ENCODE assay signal across 8 mouse cellular contexts in the genomic region with DNA sequence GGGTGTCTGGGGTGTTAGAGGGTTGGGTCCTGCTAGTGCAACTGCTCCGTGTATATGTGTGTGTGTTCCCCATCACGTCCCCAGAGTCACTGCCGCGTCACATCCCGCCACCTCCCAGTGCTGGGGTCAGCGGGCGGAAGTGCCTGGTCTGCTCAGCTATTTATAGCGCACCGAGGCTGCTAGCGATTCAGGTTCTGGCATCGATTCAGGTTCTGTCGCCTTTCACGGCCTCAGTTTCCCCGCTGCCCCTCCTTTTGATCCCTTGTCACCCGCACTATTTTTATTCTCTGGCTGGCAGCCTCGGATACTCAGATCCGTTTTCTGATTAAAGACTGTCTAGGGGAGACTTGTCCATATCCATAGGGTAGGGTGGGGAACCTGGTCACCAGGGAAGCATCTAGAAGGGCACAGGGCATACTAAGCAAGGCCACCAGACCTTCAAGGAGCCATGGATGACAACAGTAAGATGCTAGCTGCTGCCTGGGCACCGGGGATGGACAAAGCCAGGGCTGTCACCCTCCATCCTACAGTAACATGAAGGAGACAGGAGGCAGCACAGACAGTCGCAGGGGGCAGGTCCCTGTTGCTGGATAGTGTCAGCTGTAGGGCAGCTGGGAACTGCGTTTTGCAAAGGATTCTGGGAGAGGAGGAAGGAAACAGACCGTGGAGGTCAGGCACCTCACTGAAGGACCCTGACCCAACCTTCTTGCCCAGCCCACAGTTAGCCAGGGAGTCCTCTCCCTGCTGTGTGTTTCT. TPM values are rescaled to one million over a fixed set of nuclear protein-coding genes. Genes with fewer than 3 reads are reported as not detected.
DNase-seq lines count a peak whose midpoint lies in the region; ATAC-seq and TF ChIP-seq lines count a peak whose summit lies in the region.

No protein-coding gene starts in this region.

- peak; percentile 36 for DNase-seq in kidney, adult 2 months
- no peak for DNase-seq in kidney, adult 9 months
- DNase-seq in forebrain, embryonic 10.5 days (ENCODE audit: extremely low spot score, low spot score), result peak; percentile 18
- DNase-seq in hindbrain, postnatal 0 days (ENCODE audit: low spot score), result peak; percentile 49
- peak; percentile 36 for DNase-seq in thymus, adult 2 months
- no peak for DNase-seq in gastrocnemius, postnatal 25 days

- H3K79me2 ChIP-seq in macrophage (ENCODE audit: inconsistent target), result no peaks in the 10 kb centered on the region

- no peaks in the 10 kb centered on the region for H3K9me3 ChIP-seq in ES-Bruce4 (replicated peaks; ENCODE audit: control insufficient read depth, insufficient read depth, low read length, poor library complexity, severe bottlenecking)
- no peaks in the 10 kb centered on the region for H3K9me3 ChIP-seq in forebrain, embryonic 10.5 days
- H3K9me3 ChIP-seq in hindbrain, postnatal 0 days (ENCODE audit: low read length), result no peaks in the 10 kb centered on the region

- TF ChIP-seq CTCF in kidney, adult 2 months (conservative IDR thresholded peaks at IDR 0.05; ENCODE audit: insufficient read depth, insufficient read length, low read depth, low read length), result no peak
- no peak for TF ChIP-seq CTCF in ES-Bruce4 (IDR thresholded peaks at IDR 0.05; ENCODE audit: low read depth, low read length)
- TF ChIP-seq CTCF in hindbrain, postnatal 0 days (IDR thresholded peaks at IDR 0.05; ENCODE audit: low read depth), result no peak
- no peak for TF ChIP-seq CTCF in thymus, adult 2 months (IDR thresholded peaks at IDR 0.05; ENCODE audit: borderline replicate concordance, control insufficient read depth, extremely low read depth, insufficient read depth, low read length, poor library complexity)

- H3K27ac ChIP-seq in kidney, adult 2 months (ENCODE audit: insufficient read depth, low read depth, low read length), result no peak overlapping the region
- H3K27ac ChIP-seq in ES-Bruce4 (ENCODE audit: insufficient read depth, low read length) (no peak overlapping the region), macrophage (peak overlapping the region; percentile 81)
- peak overlapping the region; percentile 72 for H3K27ac ChIP-seq in forebrain, embryonic 10.5 days
- H3K27ac ChIP-seq in hindbrain, postnatal 0 days, result no peak overlapping the region
- no peak overlapping the region for H3K27ac ChIP-seq in thymus, adult 2 months (ENCODE audit: control insufficient read depth, insufficient read depth, low read length)

- H3K4me1 ChIP-seq in kidney, adult 2 months (ENCODE audit: control insufficient read depth, insufficient read depth, low read length), result no peaks in the 10 kb centered on the region
- H3K4me1 ChIP-seq in ES-Bruce4 (ENCODE audit: control insufficient read depth, insufficient read depth, low read length), result peaks cover 15% of the 10 kb centered on the region
- H3K4me1 ChIP-seq in forebrain, embryonic 10.5 days, result peaks cover 68% of the 10 kb centered on the region
- H3K4me1 ChIP-seq in hindbrain, postnatal 0 days (ENCODE audit: insufficient read depth, low read length), result peaks cover 33% of the 10 kb centered on the region
- H3K4me1 ChIP-seq in thymus, adult 2 months (replicated peaks; ENCODE audit: control insufficient read depth, insufficient read depth, low read length), result peaks cover 38% of the 10 kb centered on the region

- TF ChIP-seq EP300 in ES-Bruce4 (IDR thresholded peaks at IDR 0.05; ENCODE audit: insufficient read depth, low read depth, low read length), result no peak

- H3K36me3 ChIP-seq in kidney, adult 2 months (ENCODE audit: control insufficient read depth, insufficient read depth, low read length), result no peaks in the 10 kb centered on the region
- H3K36me3 ChIP-seq in ES-Bruce4 (ENCODE audit: control insufficient read depth, insufficient read depth, low read length, poor library complexity, severe bottlenecking), result no peaks in the 10 kb centered on the region
- no peaks in the 10 kb centered on the region for H3K36me3 ChIP-seq in forebrain, embryonic 10.5 days (replicated peaks)
- peaks cover 4% of the 10 kb centered on the region; the same call in 1 of the 2 replicates for H3K36me3 ChIP-seq in hindbrain, postnatal 0 days (ENCODE audit: insufficient read depth, low read length)
- no peaks in the 10 kb centered on the region for H3K36me3 ChIP-seq in macrophage (ENCODE audit: inconsistent target)
- no peaks in the 10 kb centered on the region for H3K36me3 ChIP-seq in thymus, adult 2 months (ENCODE audit: control insufficient read depth, insufficient read depth, low read length)

- peak overlapping the region; percentile 20; the same call in 1 of the 2 replicates for H3K9ac ChIP-seq in ES-Bruce4 (ENCODE audit: low read depth, poor library complexity, severe bottlenecking)
- 0 out of 2 replicates have a peak overlapping the region, but pooled peaks have one; percentile 2 for H3K9ac ChIP-seq in hindbrain, postnatal 0 days (replicated peaks; ENCODE audit: low read length)

- no peaks in the 10 kb centered on the region for H3K27me3 ChIP-seq in kidney, adult 2 months (replicated peaks; ENCODE audit: control insufficient read depth, insufficient read depth, low read length)
- H3K27me3 ChIP-seq in ES-Bruce4 (ENCODE audit: control insufficient read depth, insufficient read depth, low read length, poor library complexity, severe bottlenecking), result no peaks in the 10 kb centered on the region
- H3K27me3 ChIP-seq in forebrain, embryonic 10.5 days (ENCODE audit: poor library complexity, severe bottlenecking), result peaks cover 83% of the 10 kb centered on the region
- no peaks in the 10 kb centered on the region for H3K27me3 ChIP-seq in hindbrain, postnatal 0 days (ENCODE audit: insufficient read depth, low read length)
- H3K27me3 ChIP-seq in thymus, adult 2 months (ENCODE audit: control insufficient read depth, insufficient read depth, low read length), result no peaks in the 10 kb centered on the region; the same call in 1 of the 2 replicates

- no peak for ATAC-seq in hindbrain, postnatal 0 days

- H3K4me3 ChIP-seq in kidney, adult 2 months (ENCODE audit: insufficient read depth, low read depth, low read length), result no peak overlapping the region
- H3K4me3 ChIP-seq in ES-Bruce4 (ENCODE audit: low read depth, low read length), result peak overlapping the region; percentile 26; the same call in 1 of the 2 replicates
- H3K4me3 ChIP-seq in forebrain, embryonic 10.5 days, result peak overlapping the region; percentile 18
- H3K4me3 ChIP-seq in hindbrain, postnatal 0 days (ENCODE audit: low read length), result peak overlapping the region; percentile 6; the same call in 1 of the 2 replicates
- peak overlapping the region; percentile 17 for H3K4me3 ChIP-seq in macrophage (ENCODE audit: inconsistent target)
- no peak overlapping the region for H3K4me3 ChIP-seq in thymus, adult 2 months (ENCODE audit: control insufficient read depth, insufficient read depth, low read length)

- H3K4me2 ChIP-seq in hindbrain, postnatal 0 days (ENCODE audit: low read depth, low read length), result peak overlapping the region; percentile 39

- 3% methylated on average over 21 of the region's 21 CpGs for WGBS in kidney, adult 2 months
- WGBS in forebrain, embryonic 10.5 days, result 4% methylated on average over 21 of the region's 21 CpGs
- WGBS in hindbrain, postnatal 0 days, result 4% methylated on average over 21 of the region's 21 CpGs
- 3% methylated on average over 21 of the region's 21 CpGs for WGBS in macrophage (ENCODE audit: missing documents)
- 3% methylated on average over 21 of the region's 21 CpGs for WGBS in thymus, adult 2 months

- TF ChIP-seq POLR2A in kidney, adult 2 months (IDR thresholded peaks at IDR 0.05; ENCODE audit: low read depth, low read length), result no peak
- TF ChIP-seq POLR2A in ES-Bruce4 (IDR thresholded peaks at IDR 0.05; ENCODE audit: insufficient read depth, low read length), result no peak
- no peak for TF ChIP-seq POLR2A in thymus, adult 2 months (IDR thresholded peaks at IDR 0.05; ENCODE audit: control insufficient read depth, extremely low read depth, insufficient read depth, low read length, poor library complexity)

RNA-seq across cellular contexts. Expression of a gene that starts 3.2 kb away (rescaled TPM):
- polyA plus RNA-seq in kidney, adult 2 months (2012; rRNA removed), result 1.3 and 2.1 TPM in 2 replicates
- polyA plus RNA-seq in ES-Bruce4 (2011; ENCODE audit: insufficient read depth, insufficient read length, low read depth, missing spikeins) (3.8 and 6.3 TPM in 2 replicates), macrophage (2018) (0.98 to 1.4 TPM (median 1.4 TPM) in 3 replicates)
- 2.9 and 3.3 TPM in 2 replicates for polyA plus RNA-seq in forebrain, embryonic 10.5 days (2016; fragmentation: Nextera tagmentation; extraction: Ambion mirVana)
- 81.4 and 89.1 TPM in 2 replicates for total RNA-seq in hindbrain, postnatal 0 days (2014; rRNA removed)
- 16.8 and 16.9 TPM in 2 replicates for polyA plus RNA-seq in hindbrain, postnatal 0 days (2015; fragmentation: Nextera tagmentation; extraction: Ambion mirVana)
- 10 to 100 TPM in 9 of 26 experiments, 1 to 10 TPM in 17; 4.0 to 18.7 (median 8.1) TPM for total RNA-seq in macrophage (2018; cell fraction: chromatin; rRNA removed)
- 1 to 10 TPM in 12 of 26 experiments, under 1 TPM in 14; 0.41 to 1.9 (median 0.99) TPM for total RNA-seq in macrophage (2018; cell fraction: cytosol; rRNA removed)
- total RNA-seq in macrophage (2018; cell fraction: nucleus; rRNA removed), result 1 to 10 TPM; 1.2 to 9.0 (median 3.7) TPM
- polyA plus RNA-seq in thymus, adult 2 months (2012; rRNA removed), result 1.6 and 2.0 TPM in 2 replicates
- under 1 TPM in 1 of 2 experiments, not detected in 1; 0.29 TPM for total RNA-seq in gastrocnemius, postnatal 25 days (2021)

RNA-seq across cellular contexts. Expression of a gene that starts 7.7 kb away (rescaled TPM):
- 15.1 and 16.5 TPM in 2 replicates for polyA plus RNA-seq in kidney, adult 2 months (2012; rRNA removed)
- polyA plus RNA-seq in ES-Bruce4 (2011; ENCODE audit: insufficient read depth, insufficient read length, low read depth, missing spikeins) (8.0 and 9.7 TPM in 2 replicates), macrophage (2018) (10.8 to 16.4 TPM (median 11.3 TPM) in 3 replicates)
- polyA plus RNA-seq in forebrain, embryonic 10.5 days (2016; fragmentation: Nextera tagmentation; extraction: Ambion mirVana), result 2.5 and 3.0 TPM in 2 replicates
- 14.8 and 15.3 TPM in 2 replicates for total RNA-seq in hindbrain, postnatal 0 days (2014; rRNA removed)
- 7.3 and 7.4 TPM in 2 replicates for polyA plus RNA-seq in hindbrain, postnatal 0 days (2015; fragmentation: Nextera tagmentation; extraction: Ambion mirVana)
- total RNA-seq in macrophage (2018; cell fraction: chromatin; rRNA removed), result 100 to 1,000 TPM in 9 of 26 experiments, 10 to 100 TPM in 17; 25.5 to 167 (median 88.0) TPM
- 10 to 100 TPM; 13.3 to 32.3 (median 20.1) TPM for total RNA-seq in macrophage (2018; cell fraction: cytosol; rRNA removed)
- 10 to 100 TPM; 20.0 to 60.6 (median 43.9) TPM for total RNA-seq in macrophage (2018; cell fraction: nucleus; rRNA removed)
- polyA plus RNA-seq in thymus, adult 2 months (2012; rRNA removed), result 68.0 and 77.5 TPM in 2 replicates
- total RNA-seq in gastrocnemius, postnatal 25 days (2021), result 1 to 10 TPM; 1.9 to 3.0 TPM

RNA-seq across cellular contexts. Expression of a gene that starts 20.6 kb away (rescaled TPM):
- polyA plus RNA-seq in kidney, adult 2 months (2012; rRNA removed), result 14.5 and 17.8 TPM in 2 replicates
- polyA plus RNA-seq in ES-Bruce4 (2011; ENCODE audit: insufficient read depth, insufficient read length, low read depth, missing spikeins) (1.3 and 3.7 TPM in 2 replicates), macrophage (2018) (0.64 to 0.95 TPM (median 0.93 TPM) in 3 replicates)
- 0.26 TPM in 1 of 2 replicates, not detected in the other for polyA plus RNA-seq in forebrain, embryonic 10.5 days (2016; fragmentation: Nextera tagmentation; extraction: Ambion mirVana)
- total RNA-seq in hindbrain, postnatal 0 days (2014; rRNA removed), result not detected in 2 replicates
- 1.7 and 3.4 TPM in 2 replicates for polyA plus RNA-seq in hindbrain, postnatal 0 days (2015; fragmentation: Nextera tagmentation; extraction: Ambion mirVana)
- 10 to 100 TPM in 13 of 26 experiments, 1 to 10 TPM in 11, not detected in 2; 1.6 to 26.2 (median 11.1) TPM for total RNA-seq in macrophage (2018; cell fraction: chromatin; rRNA removed)
- total RNA-seq in macrophage (2018; cell fraction: cytosol; rRNA removed), result 1 to 10 TPM in 25 of 26 experiments, under 1 TPM in 1; 0.52 to 4.9 (median 2.7) TPM
- 10 to 100 TPM in 13 of 26 experiments, 1 to 10 TPM in 12, not detected in 1; 2.2 to 17.4 (median 10.0) TPM for total RNA-seq in macrophage (2018; cell fraction: nucleus; rRNA removed)
- 42.6 and 56.8 TPM in 2 replicates for polyA plus RNA-seq in thymus, adult 2 months (2012; rRNA removed)
- total RNA-seq in gastrocnemius, postnatal 25 days (2021), result 1 to 10 TPM in 1 of 2 experiments, under 1 TPM in 1; 0.49 to 2.7 TPM

RNA-seq across cellular contexts. Expression of a gene that starts 33.2 kb away (rescaled TPM):
- polyA plus RNA-seq in kidney, adult 2 months (2012; rRNA removed), result 5.5 and 5.9 TPM in 2 replicates
- polyA plus RNA-seq in ES-Bruce4 (2011; ENCODE audit: insufficient read depth, insufficient read length, low read depth, missing spikeins) (1.8 and 2.0 TPM in 2 replicates), macrophage (2018) (13.1 to 16.5 TPM (median 14.2 TPM) in 3 replicates)
- 0.41 and 0.69 TPM in 2 replicates for polyA plus RNA-seq in forebrain, embryonic 10.5 days (2016; fragmentation: Nextera tagmentation; extraction: Ambion mirVana)
- 0.42 and 0.50 TPM in 2 replicates for total RNA-seq in hindbrain, postnatal 0 days (2014; rRNA removed)
- polyA plus RNA-seq in hindbrain, postnatal 0 days (2015; fragmentation: Nextera tagmentation; extraction: Ambion mirVana), result 0.52 and 0.60 TPM in 2 replicates
- total RNA-seq in macrophage (2018; cell fraction: chromatin; rRNA removed), result 1 to 10 TPM in 19 of 26 experiments, under 1 TPM in 7; 0.61 to 8.4 (median 2.5) TPM
- total RNA-seq in macrophage (2018; cell fraction: cytosol; rRNA removed), result 10 to 100 TPM in 21 of 26 experiments, 1 to 10 TPM in 5; 7.2 to 23.9 (median 12.5) TPM
- total RNA-seq in macrophage (2018; cell fraction: nucleus; rRNA removed), result 10 to 100 TPM in 19 of 26 experiments, 1 to 10 TPM in 7; 5.3 to 26.2 (median 11.7) TPM
- 6.3 and 6.9 TPM in 2 replicates for polyA plus RNA-seq in thymus, adult 2 months (2012; rRNA removed)
- 1 to 10 TPM; 1.5 to 3.8 TPM for total RNA-seq in gastrocnemius, postnatal 25 days (2021)

RNA-seq across cellular contexts. Expression of a gene that starts 57.1 kb away (rescaled TPM):
- 4.2 and 9.5 TPM in 2 replicates for polyA plus RNA-seq in kidney, adult 2 months (2012; rRNA removed)
- polyA plus RNA-seq in ES-Bruce4 (2011; ENCODE audit: insufficient read depth, insufficient read length, low read depth, missing spikeins) (8.7 and 8.8 TPM in 2 replicates), macrophage (2018) (5.0 to 6.2 TPM (median 5.8 TPM) in 3 replicates)
- polyA plus RNA-seq in forebrain, embryonic 10.5 days (2016; fragmentation: Nextera tagmentation; extraction: Ambion mirVana), result 12.6 and 13.2 TPM in 2 replicates
- total RNA-seq in hindbrain, postnatal 0 days (2014; rRNA removed), result 84.2 and 99.0 TPM in 2 replicates
- 62.2 and 65.8 TPM in 2 replicates for polyA plus RNA-seq in hindbrain, postnatal 0 days (2015; fragmentation: Nextera tagmentation; extraction: Ambion mirVana)
- total RNA-seq in macrophage (2018; cell fraction: chromatin; rRNA removed), result 10 to 100 TPM; 13.6 to 90.1 (median 57.2) TPM
- 10 to 100 TPM in 13 of 26 experiments, 1 to 10 TPM in 13; 7.6 to 13.2 (median 10.2) TPM for total RNA-seq in macrophage (2018; cell fraction: cytosol; rRNA removed)
- total RNA-seq in macrophage (2018; cell fraction: nucleus; rRNA removed), result 10 to 100 TPM in 24 of 26 experiments, 1 to 10 TPM in 2; 7.8 to 36.0 (median 18.9) TPM
- polyA plus RNA-seq in thymus, adult 2 months (2012; rRNA removed), result 767 and 809 TPM in 2 replicates
- not detected for total RNA-seq in gastrocnemius, postnatal 25 days (2021)

Comparison
In these comparisons a context has a peak if more than half of its experiments do, and no peak if none do; other contexts are left out.
1. DNase-seq: peak in kidney, adult 2 months (single experiment), forebrain, embryonic 10.5 days (single experiment), hindbrain, postnatal 0 days (single experiment) and thymus, adult 2 months (single experiment); none in kidney, adult 9 months (single experiment) and gastrocnemius, postnatal 25 days (single experiment).
2. H3K27ac ChIP-seq: peak in forebrain, embryonic 10.5 days (single experiment) and macrophage (single experiment); none in kidney, adult 2 months (single experiment), ES-Bruce4 (single experiment), hindbrain, postnatal 0 days (single experiment) and thymus, adult 2 months (single experiment).
3. H3K4me3 ChIP-seq: peak in ES-Bruce4 (single experiment), forebrain, embryonic 10.5 days (single experiment), hindbrain, postnatal 0 days (single experiment) and macrophage (single experiment); none in kidney, adult 2 months (single experiment) and thymus, adult 2 months (single experiment).